Mouse (Mus musculus): ENCODE measurements around the gene C130026I21Rik. TPM values are rescaled to one million over a fixed set of nuclear protein-coding genes. Genes with fewer than 3 reads are reported as not detected.
"Not testable (repeated sequence)": the region's sequence is repeated elsewhere in the genome, so short reads cannot be mapped to it uniquely, and the experiment has no call there.

The C130026I21Rik gene
- polyA plus RNA-seq, 1 experiment from 2014 or later, result 0.43 TPM

DNA sequence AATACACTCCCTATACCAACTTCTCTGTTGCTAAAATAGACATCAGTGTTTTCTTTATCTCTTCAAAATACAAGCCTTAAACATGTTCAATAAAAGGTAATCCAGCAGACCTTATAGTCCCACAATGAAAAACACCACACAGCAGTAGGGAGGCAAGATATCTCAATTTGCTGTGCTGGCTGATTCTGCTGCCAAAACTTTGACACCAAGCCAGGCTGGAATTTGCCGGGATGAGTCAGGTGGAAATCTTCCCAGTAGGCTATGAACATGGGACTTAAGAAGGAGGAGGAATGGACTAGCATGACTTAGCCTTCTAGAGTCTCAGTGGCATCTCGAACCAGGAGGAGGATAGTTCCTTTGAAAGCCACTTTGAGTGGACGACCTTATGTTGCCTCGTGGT is 91.4 kb downstream of the C130026I21Rik start:
- not testable (repeated sequence) for H3K4me1 ChIP-seq (ENCODE audit: control insufficient read depth, insufficient read depth, low read length); H3K36me3 ChIP-seq (ENCODE audit: control insufficient read depth, insufficient read depth); H3K9ac ChIP-seq (ENCODE audit: low read length); H3K9me3 ChIP-seq (replicated peaks; ENCODE audit: control insufficient read depth, low read length); H3K27me3 ChIP-seq (ENCODE audit: control insufficient read depth, insufficient read depth, low read length); H3K4me2 ChIP-seq (ENCODE audit: low read depth, low read length); H3K27ac ChIP-seq (ENCODE audit: low read length); H3K4me3 ChIP-seq (ENCODE audit: low read length); ATAC-seq (replicated peaks; ENCODE audit: extremely low read depth, insufficient read depth, low FRiP score)
- WGBS, result 59% methylated on average over 4 of the region's 4 CpGs

DNA sequence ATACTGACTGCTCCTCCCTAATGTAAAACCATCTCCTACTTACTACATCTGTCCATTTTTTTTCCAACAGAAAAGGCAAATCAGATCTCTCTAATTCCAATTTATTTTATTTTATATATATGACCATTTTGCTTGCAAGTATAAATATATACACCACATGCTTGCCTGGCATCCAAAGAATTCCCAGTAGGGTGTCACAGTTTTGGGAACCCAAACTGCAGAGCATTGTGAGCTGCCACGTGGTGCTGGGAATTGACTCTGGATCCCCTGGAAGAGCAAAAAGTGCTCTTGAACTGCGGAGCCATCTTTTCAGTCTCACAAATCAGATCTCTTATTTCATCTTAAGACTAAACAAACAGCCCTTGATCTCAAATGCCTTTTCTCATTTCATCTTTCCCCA is 107.5 kb downstream of the C130026I21Rik start:
- H3K4me3 ChIP-seq (ENCODE audit: low read length); H3K27me3 ChIP-seq (ENCODE audit: control insufficient read depth, insufficient read depth, low read length); H3K27ac ChIP-seq (ENCODE audit: low read length); H3K9ac ChIP-seq (ENCODE audit: low read length); H3K36me3 ChIP-seq (ENCODE audit: control insufficient read depth, insufficient read depth); H3K4me2 ChIP-seq (ENCODE audit: low read depth, low read length); H3K9me3 ChIP-seq (replicated peaks; ENCODE audit: control insufficient read depth, low read length); ATAC-seq (replicated peaks; ENCODE audit: extremely low read depth, insufficient read depth, low FRiP score); H3K4me1 ChIP-seq (ENCODE audit: control insufficient read depth, insufficient read depth, low read length): not testable (repeated sequence)
- WGBS, result 39% methylated on average over 1 of the region's 2 CpGs

DNA sequence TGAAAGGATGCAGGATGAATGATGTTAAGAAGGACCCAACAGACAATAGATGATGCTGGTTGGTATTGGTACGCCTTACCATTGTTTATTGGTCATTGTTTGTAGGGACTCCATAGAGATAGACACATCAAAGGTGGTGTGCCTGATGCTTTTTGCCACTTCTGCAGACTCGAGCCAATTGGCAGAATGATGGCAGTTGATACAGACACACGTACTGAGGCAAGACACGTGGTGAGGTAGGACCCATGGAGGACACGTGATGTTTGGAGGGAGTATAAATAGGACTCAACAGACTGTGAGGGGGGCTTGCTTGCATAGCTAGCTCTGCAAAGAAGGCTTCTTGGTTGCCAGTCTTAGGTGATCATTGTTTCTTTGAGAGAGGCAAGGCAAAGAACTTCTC is 115.2 kb downstream of the C130026I21Rik start:
- WGBS, result 58% methylated on average over 4 of the region's 5 CpGs
- not testable (repeated sequence) for H3K27me3 ChIP-seq (ENCODE audit: control insufficient read depth, insufficient read depth, low read length); ATAC-seq (replicated peaks; ENCODE audit: extremely low read depth, insufficient read depth, low FRiP score)

DNA sequence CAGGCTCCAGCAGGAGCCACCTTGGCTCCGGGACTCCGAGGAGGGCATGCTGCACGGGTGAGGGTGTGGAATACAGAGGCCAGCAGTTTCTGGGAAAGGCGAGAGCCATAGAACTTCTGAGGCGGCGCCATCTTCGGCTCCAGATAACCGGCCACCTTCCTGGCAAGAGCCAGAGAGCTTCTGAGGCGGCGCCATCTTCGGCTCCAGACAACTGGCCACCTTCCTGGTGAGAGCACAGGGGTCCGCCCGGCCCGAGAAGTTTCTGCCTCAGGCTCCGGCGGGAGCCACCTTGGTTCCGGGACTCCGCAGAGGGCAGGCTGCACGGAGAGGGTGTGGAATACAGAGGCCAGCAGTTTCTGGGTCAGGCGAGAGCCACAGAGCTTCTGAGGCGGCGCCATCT is 136.7 kb downstream of the C130026I21Rik start:
- H3K4me1 ChIP-seq (ENCODE audit: control insufficient read depth, insufficient read depth, low read length); H3K9ac ChIP-seq (ENCODE audit: low read length); H3K27ac ChIP-seq (ENCODE audit: low read length); H3K27me3 ChIP-seq (ENCODE audit: control insufficient read depth, insufficient read depth, low read length); ATAC-seq (replicated peaks; ENCODE audit: extremely low read depth, insufficient read depth, low FRiP score); H3K4me2 ChIP-seq (ENCODE audit: low read depth, low read length); H3K36me3 ChIP-seq (ENCODE audit: control insufficient read depth, insufficient read depth); H3K9me3 ChIP-seq (replicated peaks; ENCODE audit: control insufficient read depth, low read length); H3K4me3 ChIP-seq (ENCODE audit: low read length): not testable (repeated sequence)
- 86% methylated on average over 20 of the region's 22 CpGs for WGBS

More for the DNA sequence above, 115.2 kb downstream of the C130026I21Rik start:
- not testable (repeated sequence) for H3K9me3 ChIP-seq (replicated peaks; ENCODE audit: control insufficient read depth, low read length); H3K9ac ChIP-seq (ENCODE audit: low read length); H3K27ac ChIP-seq (ENCODE audit: low read length); H3K4me1 ChIP-seq (ENCODE audit: control insufficient read depth, insufficient read depth, low read length); H3K4me3 ChIP-seq (ENCODE audit: low read length); H3K36me3 ChIP-seq (ENCODE audit: control insufficient read depth, insufficient read depth); H3K4me2 ChIP-seq (ENCODE audit: low read depth, low read length)

DNA sequence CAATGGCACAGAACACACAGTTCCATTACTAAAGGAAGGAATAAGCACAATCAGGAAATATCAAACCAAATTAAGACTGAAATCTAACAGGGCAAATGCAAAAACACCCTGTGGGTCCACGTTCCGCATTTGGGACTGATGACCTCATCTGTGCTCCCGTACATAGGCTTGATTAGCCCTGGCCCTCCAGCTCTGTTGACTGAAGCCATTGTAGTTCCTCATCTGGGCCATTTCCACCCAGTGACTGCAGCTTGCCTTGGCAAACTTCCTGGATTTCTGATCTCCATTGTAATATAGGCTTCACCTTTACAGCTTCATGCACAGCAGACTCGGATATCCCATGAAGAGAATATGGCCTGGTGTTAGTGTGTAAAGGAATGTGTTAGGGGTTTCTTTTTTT is 148.5 kb downstream of the C130026I21Rik start:
- not testable (repeated sequence) for H3K4me2 ChIP-seq (ENCODE audit: low read depth, low read length); H3K4me1 ChIP-seq (ENCODE audit: control insufficient read depth, insufficient read depth, low read length); H3K27ac ChIP-seq (ENCODE audit: low read length); H3K27me3 ChIP-seq (ENCODE audit: control insufficient read depth, insufficient read depth, low read length); H3K4me3 ChIP-seq (ENCODE audit: low read length); H3K9ac ChIP-seq (ENCODE audit: low read length); H3K9me3 ChIP-seq (replicated peaks; ENCODE audit: control insufficient read depth, low read length); H3K36me3 ChIP-seq (ENCODE audit: control insufficient read depth, insufficient read depth); ATAC-seq (replicated peaks; ENCODE audit: extremely low read depth, insufficient read depth, low FRiP score)
- 78% methylated on average over 4 of the region's 4 CpGs for WGBS

DNA sequence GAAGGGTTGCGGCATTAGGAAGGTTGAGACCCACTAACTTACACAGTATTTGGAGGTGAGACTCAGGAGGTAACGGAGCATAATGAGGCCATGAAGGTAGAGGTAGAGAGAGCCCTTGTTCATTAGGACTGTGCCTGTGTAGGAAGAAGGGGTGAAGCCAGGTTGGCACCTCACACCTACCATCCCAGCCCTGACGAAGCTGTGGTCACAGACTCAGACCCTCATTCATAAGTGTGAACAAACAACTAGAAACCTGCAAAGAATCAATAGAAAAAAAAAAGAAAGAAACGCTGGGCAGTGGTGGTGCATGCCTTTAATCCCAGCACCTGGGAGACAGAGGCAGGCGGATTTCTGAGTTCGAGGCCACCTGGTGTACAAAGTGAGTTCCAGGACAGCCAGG is 152.0 kb downstream of the C130026I21Rik start:
- H3K4me3 ChIP-seq (ENCODE audit: low read length); H3K4me2 ChIP-seq (ENCODE audit: low read depth, low read length); H3K9me3 ChIP-seq (replicated peaks; ENCODE audit: control insufficient read depth, low read length); H3K27ac ChIP-seq (ENCODE audit: low read length); H3K27me3 ChIP-seq (ENCODE audit: control insufficient read depth, insufficient read depth, low read length); ATAC-seq (replicated peaks; ENCODE audit: extremely low read depth, insufficient read depth, low FRiP score); H3K36me3 ChIP-seq (ENCODE audit: control insufficient read depth, insufficient read depth); H3K9ac ChIP-seq (ENCODE audit: low read length); H3K4me1 ChIP-seq (ENCODE audit: control insufficient read depth, insufficient read depth, low read length): not testable (repeated sequence)
- 64% methylated on average over 5 of the region's 6 CpGs for WGBS

DNA sequence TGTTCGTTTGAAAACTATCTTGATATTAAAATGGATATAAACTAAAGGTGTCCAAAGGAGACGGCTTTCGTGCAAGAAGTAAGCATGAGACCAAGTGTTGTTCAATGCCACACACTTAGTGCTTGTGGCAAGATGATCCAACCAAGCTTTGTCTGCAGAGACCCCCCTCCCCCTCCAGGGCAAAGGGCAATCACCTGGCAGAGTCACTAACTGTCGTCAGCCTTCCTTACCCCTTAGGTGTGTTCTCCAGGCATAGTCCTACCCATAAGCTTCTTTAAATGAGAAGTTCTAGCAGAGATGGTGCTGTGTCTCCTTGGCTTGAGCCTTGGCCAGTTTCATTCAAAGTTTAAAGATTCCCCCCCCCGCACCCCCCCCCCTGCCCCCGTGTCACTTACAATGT is 152.8 kb downstream of the C130026I21Rik start:
- not testable (repeated sequence) for ATAC-seq (replicated peaks; ENCODE audit: extremely low read depth, insufficient read depth, low FRiP score); H3K4me2 ChIP-seq (ENCODE audit: low read depth, low read length); H3K9me3 ChIP-seq (replicated peaks; ENCODE audit: control insufficient read depth, low read length)

DNA sequence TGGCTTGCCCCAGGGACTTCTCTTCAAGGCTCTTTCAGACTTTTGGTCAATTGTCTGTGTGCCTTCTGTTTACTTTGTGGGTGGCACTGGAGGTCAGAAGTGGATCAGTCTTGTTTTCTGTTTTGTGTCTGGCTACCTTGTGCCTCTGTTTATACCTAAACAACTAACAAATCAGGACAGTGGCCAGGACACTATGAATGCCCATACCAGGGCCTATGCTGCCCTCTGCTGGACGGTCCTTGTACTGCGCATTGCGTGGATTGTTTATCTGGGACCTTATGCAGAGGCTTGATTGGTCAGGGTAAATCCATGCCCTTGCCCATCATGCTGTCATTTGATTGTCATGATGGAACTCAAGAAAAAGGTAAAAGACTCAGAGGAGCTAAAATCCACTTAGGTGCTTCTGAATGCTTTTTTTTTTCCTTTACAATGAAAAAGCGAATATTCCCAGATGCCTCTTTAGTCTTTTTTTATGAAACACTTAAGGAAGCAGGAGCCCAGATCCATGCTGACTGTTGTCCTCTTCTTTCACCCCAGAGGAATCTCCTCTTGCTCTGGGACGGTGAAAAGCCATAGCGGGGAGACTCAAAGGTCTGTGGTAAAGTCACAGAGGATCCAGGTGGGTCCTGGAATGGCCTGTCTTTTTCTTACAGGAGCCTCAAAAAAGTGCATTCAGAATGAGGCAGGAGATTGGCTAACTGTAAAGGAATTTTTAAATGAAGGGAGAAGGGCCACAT is 155.5 kb downstream of the C130026I21Rik start:
- 48% methylated on average over 6 of the region's 6 CpGs for WGBS
- not testable (repeated sequence) for H3K36me3 ChIP-seq (ENCODE audit: control insufficient read depth, insufficient read depth); H3K27me3 ChIP-seq (ENCODE audit: control insufficient read depth, insufficient read depth, low read length); ATAC-seq (replicated peaks; ENCODE audit: extremely low read depth, insufficient read depth, low FRiP score); H3K9me3 ChIP-seq (replicated peaks; ENCODE audit: control insufficient read depth, low read length); H3K9ac ChIP-seq (ENCODE audit: low read length); H3K27ac ChIP-seq (ENCODE audit: low read length); H3K4me1 ChIP-seq (ENCODE audit: control insufficient read depth, insufficient read depth, low read length); H3K4me3 ChIP-seq (ENCODE audit: low read length); H3K4me2 ChIP-seq (ENCODE audit: low read depth, low read length)

More for the DNA sequence above, 152.8 kb downstream of the C130026I21Rik start:
- H3K27ac ChIP-seq (ENCODE audit: low read length); H3K9ac ChIP-seq (ENCODE audit: low read length); H3K4me3 ChIP-seq (ENCODE audit: low read length); H3K4me1 ChIP-seq (ENCODE audit: control insufficient read depth, insufficient read depth, low read length); H3K27me3 ChIP-seq (ENCODE audit: control insufficient read depth, insufficient read depth, low read length); H3K36me3 ChIP-seq (ENCODE audit: control insufficient read depth, insufficient read depth): not testable (repeated sequence)
- WGBS, result 50% methylated on average over 4 of the region's 6 CpGs

DNA sequence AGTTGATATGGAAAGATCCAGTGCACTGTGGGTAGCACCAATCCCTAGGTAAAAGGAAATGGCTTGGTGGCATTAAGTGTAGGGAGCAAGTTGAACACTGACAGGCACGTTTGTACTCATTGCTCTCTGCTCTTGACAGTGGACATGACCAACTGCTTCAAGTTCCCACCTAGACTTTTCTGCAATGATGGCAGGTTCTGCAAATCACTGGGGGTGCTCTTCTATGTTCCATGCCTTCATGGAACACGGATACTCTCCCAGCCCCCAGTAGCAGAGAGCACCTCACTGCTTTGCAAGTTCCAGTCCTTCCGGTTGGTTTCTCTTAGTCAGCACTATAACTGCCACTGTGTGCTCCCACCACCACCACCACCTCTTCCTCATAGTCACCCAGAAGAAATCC is 156.3 kb downstream of the C130026I21Rik start:
- H3K9ac ChIP-seq (ENCODE audit: low read length); H3K4me3 ChIP-seq (ENCODE audit: low read length); H3K4me1 ChIP-seq (ENCODE audit: control insufficient read depth, insufficient read depth, low read length); H3K36me3 ChIP-seq (ENCODE audit: control insufficient read depth, insufficient read depth); H3K4me2 ChIP-seq (ENCODE audit: low read depth, low read length); H3K9me3 ChIP-seq (replicated peaks; ENCODE audit: control insufficient read depth, low read length); H3K27me3 ChIP-seq (ENCODE audit: control insufficient read depth, insufficient read depth, low read length); H3K27ac ChIP-seq (ENCODE audit: low read length): not testable (repeated sequence)
- WGBS, result 73% methylated on average over 3 of the region's 3 CpGs
- ATAC-seq (replicated peaks; ENCODE audit: extremely low read depth, insufficient read depth, low FRiP score), result 0 out of 2 replicates have a peak, but pooled peaks have one; percentile 49
